Mouse (Mus musculus) erythroblast, embryonic 14.5 days (primary cell): Measurements from ENCODE around the gene Ube2z.

ENCODE experiments used
- GATA1 ChIP-seq: IDR thresholded peaks from 2 replicates; pipeline ENCODE4 v1.6.1; 2012; ENCODE audit warnings: low read length, inconsistent platforms, mixed read lengths
- TAL1 ChIP-seq: IDR thresholded peaks from 3 replicates; pipeline ENCODE4 v1.6.1; 2012; ENCODE audit warnings: low read length, inconsistent platforms, mixed read lengths

- TF ChIP-seq GATA1: no peak
- TF ChIP-seq TAL1: no peak
These were observed 61.0 kb downstream of the Ube2z start for GRCm38 (mm10) chr11:96003969-96004792.
